Mouse (Mus musculus) intestine, postnatal 0 days (tissue): ENCODE results near the gene Tmem171. TPM values are rescaled to one million over a fixed set of nuclear protein-coding genes. Genes with fewer than 3 reads are reported as not detected.

ENCODE experiments used
- ATAC-seq: fragments of 200-750 bp; cut with Nextera tagmentation; 2 replicates; pipeline ENCODE4 v1.8.0; 2017; ENCODE audit warnings: mild to moderate bottlenecking, moderate TSS enrichment, moderate library complexity
- H3K27ac ChIP-seq: fragments of 300-500 bp; sonication (generic); 2 replicates; pipeline ENCODE4 v1.5.1; 2014; ENCODE audit warnings: mild to moderate bottlenecking, low read depth, low read length, moderate library complexity
- H3K27me3 ChIP-seq: fragments of 300-500 bp; sonication (generic); replicated peaks from 2 replicates; pipeline ENCODE4 v1.6.1; 2014; ENCODE audit warnings: low read length, mixed read lengths; ENCODE audit not compliant: control insufficient read depth, insufficient read depth
- H3K36me3 ChIP-seq: fragments of 300-500 bp; sonication (generic); 2 replicates; pipeline ENCODE4 v1.6.1; 2014; ENCODE audit warnings: mild to moderate bottlenecking, moderate library complexity; ENCODE audit not compliant: control insufficient read depth, insufficient read depth
- H3K4me1 ChIP-seq: fragments of 300-500 bp; sonication (generic); replicated peaks from 2 replicates; pipeline ENCODE4 v1.6.1; 2014; ENCODE audit warnings: antibody characterized with exemption, low read length, mixed read lengths; ENCODE audit not compliant: control insufficient read depth, insufficient read depth
- H3K4me2 ChIP-seq: fragments of 300-500 bp; sonication (generic); replicated peaks from 2 replicates; pipeline ENCODE4 v1.6.1; 2014; ENCODE audit warnings: low read depth, mild to moderate bottlenecking, moderate library complexity
- H3K4me3 ChIP-seq: fragments of 300-500 bp; sonication (generic); 2 replicates; pipeline ENCODE4 v1.5.1; 2014; ENCODE audit warnings: low read depth, low read length
- H3K9ac ChIP-seq: fragments of 300-500 bp; sonication (generic); 2 replicates; pipeline ENCODE4 v1.6.1; 2014; ENCODE audit warnings: mild to moderate bottlenecking, low read depth, low read length
- H3K9me3 ChIP-seq: fragments of 300-500 bp; sonication (generic); 2 replicates; pipeline ENCODE4 v1.6.1; 2016; ENCODE audit warnings: mixed run types; ENCODE audit not compliant: control insufficient read depth
- CTCF ChIP-seq: sonication (generic); IDR thresholded peaks from 2 replicates; pipeline ENCODE4 v1.5.1; 2016; ENCODE audit warnings: low read depth, mild to moderate bottlenecking, control low read depth, antibody characterized with exemption, moderate library complexity
- WGBS: fragments of 180-500 bp; shearing (Covaris S2); extraction: QIAGEN DNeasy Blood & Tissue Kit; methylation state at CpG from one replicate; pipeline ENCODE4 v1.1.7; 2014; 5-methylcytosine and 5-hydroxymethylcytosine counted together
- polyA plus RNA-seq: library from polyadenylated mRNA; unstranded; fragments of >200 nt; fragmentation: Nextera tagmentation; extraction: Ambion mirVana; gene quantifications from 2 replicates; pipeline ENCODE4 v1.2.1, GENCODE M21; 2015

Gene Tmem171
- polyA plus RNA-seq, 1 experiment from 2014 or later = 56.7 TPM

GRCm38 (mm10) chr13:98710236-98710635 lies 15.6 kb upstream of the Tmem171 start:
- WGBS = 71% methylated on average over 8 of the region's 8 CpGs
- no peaks in the 10 kb centered on the region for H3K27me3 ChIP-seq
- H3K36me3 ChIP-seq = no peaks in the 10 kb centered on the region
- no peak overlapping the region for H3K4me3 ChIP-seq
- H3K4me2 ChIP-seq = no peak overlapping the region
- ATAC-seq = no peak
- no peaks in the 10 kb centered on the region for H3K9me3 ChIP-seq
- H3K9ac ChIP-seq = no peak overlapping the region
- TF ChIP-seq CTCF = no peak
- H3K27ac ChIP-seq = no peak overlapping the region
- H3K4me1 ChIP-seq = no peaks in the 10 kb centered on the region

GRCm38 (mm10) chr13:98705501-98705900 lies 10.9 kb upstream of the Tmem171 start:
- Histone ChIP-seq H3K9ac (no peak overlapping the region), H3K9me3 (no peaks in the 10 kb centered on the region), H3K4me1 (peaks cover under 1% of the 10 kb centered on the region; the same call in 1 of the 2 replicates), H3K27me3 (no peaks in the 10 kb centered on the region), H3K4me3 (no peak overlapping the region), H3K27ac (no peak overlapping the region), H3K36me3 (no peaks in the 10 kb centered on the region), H3K4me2 (no peak overlapping the region)
- no peak for ATAC-seq
- no peak for TF ChIP-seq CTCF
- 80% methylated on average over 4 of the region's 4 CpGs for WGBS

- no peaks in the 10 kb centered on the region for H3K36me3 ChIP-seq
- no peak for ATAC-seq
- 66% methylated on average over 8 of the region's 8 CpGs for WGBS
- H3K27ac ChIP-seq = no peak overlapping the region
- H3K9ac ChIP-seq = no peak overlapping the region
- H3K27me3 ChIP-seq = no peaks in the 10 kb centered on the region
- no peak for TF ChIP-seq CTCF
- no peaks in the 10 kb centered on the region for H3K9me3 ChIP-seq
- H3K4me1 ChIP-seq = peaks cover 8% of the 10 kb centered on the region; the same call in 1 of the 2 replicates
- H3K4me3 ChIP-seq = no peak overlapping the region
- H3K4me2 ChIP-seq = no peak overlapping the region
These were observed 9.2 kb upstream of the Tmem171 start for GRCm38 (mm10) chr13:98703786-98704185.

- Histone ChIP-seq H3K27ac (no peak overlapping the region), H3K4me2 (no peak overlapping the region), H3K36me3 (no peaks in the 10 kb centered on the region), H3K9me3 (no peaks in the 10 kb centered on the region), H3K4me1 (peaks cover 8% of the 10 kb centered on the region; the same call in 1 of the 2 replicates), H3K4me3 (no peak overlapping the region), H3K9ac (no peak overlapping the region), H3K27me3 (no peaks in the 10 kb centered on the region)
- no peak for ATAC-seq
- 92% methylated on average over 8 of the region's 8 CpGs for WGBS
- no peak for TF ChIP-seq CTCF
These were observed 7.7 kb upstream of the Tmem171 start for GRCm38 (mm10) chr13:98702361-98702760.

- Histone ChIP-seq H3K4me1 (peaks cover 11% of the 10 kb centered on the region; the same call in 1 of the 2 replicates), H3K4me2 (no peak overlapping the region), H3K4me3 (no peak overlapping the region), H3K9me3 (no peaks in the 10 kb centered on the region), H3K9ac (no peak overlapping the region), H3K27ac (peak overlapping the region; percentile 90; the same call in 1 of the 2 replicates), H3K27me3 (no peaks in the 10 kb centered on the region), H3K36me3 (no peaks in the 10 kb centered on the region)
- no peak for ATAC-seq
- TF ChIP-seq CTCF = no peak
- WGBS = 51% methylated on average over 5 of the region's 5 CpGs
These were observed 6.7 kb upstream of the Tmem171 start for GRCm38 (mm10) chr13:98701309-98701675.

GRCm38 (mm10) chr13:98700661-98701308 lies 6.2 kb upstream of the Tmem171 start:
- no peak for TF ChIP-seq CTCF
- peak; percentile 58 for ATAC-seq
- no peak overlapping the region for H3K9ac ChIP-seq
- no peaks in the 10 kb centered on the region for H3K36me3 ChIP-seq
- H3K27ac ChIP-seq = peak overlapping the region; percentile 90
- no peaks in the 10 kb centered on the region for H3K9me3 ChIP-seq
- H3K4me2 ChIP-seq = peak overlapping the region; percentile 37
- peaks cover 12% of the 10 kb centered on the region; the same call in 1 of the 2 replicates for H3K4me1 ChIP-seq
- H3K4me3 ChIP-seq = no peak overlapping the region
- 22% methylated on average over 10 of the region's 10 CpGs for WGBS
- no peaks in the 10 kb centered on the region for H3K27me3 ChIP-seq
